Mouse (Mus musculus) bone marrow, adult 2 months (tissue): ENCODE measurements around the gene Slc17a7.

ENCODE experiments used
- CTCF ChIP-seq: fragments of 200-500 bp; IDR thresholded peaks from 2 replicates; pipeline ENCODE4 v1.5.1; 2011; ENCODE audit warnings: low read length, control low read depth; ENCODE audit not compliant: control insufficient read depth, insufficient read depth
- POLR2A ChIP-seq: fragments of 200-500 bp; IDR thresholded peaks from 2 replicates; pipeline ENCODE4 v1.6.1; 2011; ENCODE audit warnings: low read depth, mild to moderate bottlenecking, control low read depth, low read length, borderline replicate concordance; ENCODE audit not compliant: control insufficient read depth

- TF ChIP-seq CTCF = no peak
- TF ChIP-seq POLR2A = no peak
These were observed 19.2 kb upstream of the Slc17a7 start for GRCm38 (mm10) chr7:45144368-45145174.
